Mouse (Mus musculus): Measurements from ENCODE around the gene Btbd2.
"Not testable (repeated sequence)": the region's sequence is repeated elsewhere in the genome, so short reads cannot be mapped to it uniquely, and the experiment has no call there.

DNA sequence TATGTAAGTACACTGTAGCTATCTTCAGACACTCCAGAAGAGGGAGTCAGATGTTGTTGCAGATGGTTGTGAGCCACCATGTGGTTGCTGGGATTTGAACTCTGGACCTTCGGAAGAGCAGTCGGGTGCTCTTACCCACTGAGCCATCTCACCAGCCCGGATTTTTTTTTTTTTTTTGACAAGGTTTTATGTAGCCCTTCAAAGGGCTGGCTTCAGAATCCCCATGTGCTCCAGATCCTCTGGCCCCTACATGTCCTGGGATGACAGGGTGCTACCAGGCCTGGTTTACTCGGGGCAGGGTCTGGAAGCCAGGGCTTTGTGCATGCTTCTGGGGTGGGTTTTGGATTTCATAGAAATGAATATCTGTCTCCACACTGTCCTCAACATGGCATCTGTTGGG lies 51.1 kb downstream of the Btbd2 start, which contains the start of gene Gm49322:
- not testable (repeated sequence) for TF ChIP-seq EP300, CTCF (IDR thresholded peaks at IDR 0.05; ENCODE audit: low read depth)

Measured in heart, postnatal 0 days (tissue).